Mouse (Mus musculus) thymus, adult 2 months (tissue): ENCODE results near the gene Ccdc9b.

ENCODE experiments used
- CTCF ChIP-seq: fragments of 200-500 bp; IDR thresholded peaks from 2 replicates; pipeline ENCODE4 v1.5.1; 2012; ENCODE audit warnings: mild to moderate bottlenecking, control low read depth, low read length, moderate library complexity, borderline replicate concordance; ENCODE audit not compliant: control insufficient read depth, poor library complexity, insufficient read depth; ENCODE audit errors: extremely low read depth
- POLR2A ChIP-seq: fragments of 200-500 bp; IDR thresholded peaks from 2 replicates; pipeline ENCODE4 v1.6.1; 2012; ENCODE audit warnings: mild to moderate bottlenecking, low read length, control low read depth, moderate library complexity; ENCODE audit not compliant: control insufficient read depth, poor library complexity, insufficient read depth; ENCODE audit errors: extremely low read depth

DNA sequence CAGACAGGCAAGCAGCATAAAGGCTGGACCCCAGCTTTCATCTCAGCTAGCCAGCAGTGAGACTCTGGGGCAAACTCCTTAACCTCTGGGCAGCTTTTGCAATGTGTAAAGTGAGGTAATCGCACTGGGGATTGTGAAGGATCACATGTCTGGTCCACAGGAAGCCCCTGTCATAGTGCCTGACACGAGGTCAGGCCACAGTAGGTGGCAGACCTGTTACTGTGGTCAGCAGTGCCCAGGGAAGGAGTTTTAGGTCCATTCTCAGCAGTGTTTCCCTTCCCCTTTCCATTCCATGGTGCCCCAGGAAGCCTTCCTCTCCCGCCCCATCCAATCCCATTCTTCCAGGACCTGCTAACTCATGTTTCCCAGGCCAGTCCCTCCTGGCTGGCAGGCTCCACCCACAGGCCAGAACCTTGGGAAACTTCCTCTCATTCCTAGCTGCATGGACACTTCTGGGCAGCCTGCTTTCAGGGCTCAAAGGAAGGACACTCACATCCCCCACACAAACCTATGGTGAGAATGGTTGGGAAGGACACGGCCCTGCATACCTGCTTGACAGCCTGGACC, 52.7 kb downstream of the Ccdc9b start:
- TF ChIP-seq CTCF (no peak), POLR2A (no peak)
